Mouse (Mus musculus): ENCODE results near the gene Odf3b. TPM values are rescaled to one million over a fixed set of nuclear protein-coding genes. Genes with fewer than 3 reads are reported as not detected.

Odf3b gene
- polyA plus RNA-seq, 1 experiment from 2014 or later, result 1.1 TPM

GRCm38 (mm10) chr15:89377938-89378828 lies 899 bp downstream of the Odf3b start:
- WGBS, result 9% methylated on average over 46 of the region's 46 CpGs
- Histone ChIP-seq H3K9ac (replicated peaks; ENCODE audit: low read length) (peak overlapping the region; percentile 63), H3K4me2 (replicated peaks; ENCODE audit: low read depth, low read length) (peak overlapping the region; percentile 82), H3K27me3 (ENCODE audit: insufficient read depth, low read length) (peaks cover 48% of the 10 kb centered on the region), H3K36me3 (ENCODE audit: insufficient read depth, low read length) (no peaks in the 10 kb centered on the region), H3K9me3 (ENCODE audit: low read length) (no peaks in the 10 kb centered on the region), H3K4me1 (ENCODE audit: insufficient read depth, low read length) (peaks cover 22% of the 10 kb centered on the region), H3K27ac (ENCODE audit: low read length) (no peak overlapping the region), H3K4me3 (ENCODE audit: low read length) (peak overlapping the region; percentile 49)
- no peak for ATAC-seq (ENCODE audit: low FRiP score, low TSS enrichment)

- H3K27me3 ChIP-seq (ENCODE audit: insufficient read depth, low read length), result peaks cover 48% of the 10 kb centered on the region
- H3K9me3 ChIP-seq (ENCODE audit: low read length), result no peaks in the 10 kb centered on the region
- H3K4me2 ChIP-seq (replicated peaks; ENCODE audit: low read depth, low read length), result peak overlapping the region; percentile 26
- peaks cover under 1% of the 10 kb centered on the region; the same call in 1 of the 2 replicates for H3K36me3 ChIP-seq (ENCODE audit: insufficient read depth, low read length)
- no peak for ATAC-seq (ENCODE audit: low FRiP score, low TSS enrichment)
- no peak overlapping the region for H3K27ac ChIP-seq (ENCODE audit: low read length)
- H3K9ac ChIP-seq (replicated peaks; ENCODE audit: low read length), result no peak overlapping the region
- H3K4me1 ChIP-seq (ENCODE audit: insufficient read depth, low read length), result peaks cover 30% of the 10 kb centered on the region
- H3K4me3 ChIP-seq (ENCODE audit: low read length), result peak overlapping the region; percentile 13
- 4% methylated on average over 18 of the region's 18 CpGs for WGBS
Observed at GRCm38 (mm10) chr15:89377362-89377761, 1.7 kb downstream of the Odf3b start.

GRCm38 (mm10) chr15:89376957-89377356 lies 2.1 kb downstream of the Odf3b start, which contains the start of gene Tymp:
Tymp (minus strand) TSS chr15:89377039.
- Histone ChIP-seq H3K36me3 (ENCODE audit: insufficient read depth, low read length) (peaks cover 5% of the 10 kb centered on the region), H3K4me2 (replicated peaks; ENCODE audit: low read depth, low read length) (peak within 1 kb of the TSS; percentile 26), H3K27ac (ENCODE audit: low read length) (no peak within 1 kb of the TSS), H3K4me3 (ENCODE audit: low read length) (peak within 1 kb of the TSS; percentile 13), H3K9me3 (ENCODE audit: low read length) (no peaks in the 10 kb centered on the region), H3K9ac (replicated peaks; ENCODE audit: low read length) (no peak within 1 kb of the TSS), H3K4me1 (ENCODE audit: insufficient read depth, low read length) (peaks cover 30% of the 10 kb centered on the region), H3K27me3 (ENCODE audit: insufficient read depth, low read length) (peaks cover 48% of the 10 kb centered on the region)
- WGBS, result 16% methylated on average over 16 of the region's 16 CpGs
- ATAC-seq (ENCODE audit: low FRiP score, low TSS enrichment), result no peak

GRCm38 (mm10) chr15:89376040-89376439 lies 3.0 kb downstream of the Odf3b start:
- Histone ChIP-seq H3K4me1 (ENCODE audit: insufficient read depth, low read length) (peaks cover 30% of the 10 kb centered on the region), H3K36me3 (ENCODE audit: insufficient read depth, low read length) (peaks cover 14% of the 10 kb centered on the region), H3K27me3 (ENCODE audit: insufficient read depth, low read length) (peaks cover 46% of the 10 kb centered on the region), H3K9ac (replicated peaks; ENCODE audit: low read length) (no peak overlapping the region), H3K27ac (ENCODE audit: low read length) (no peak overlapping the region), H3K9me3 (ENCODE audit: low read length) (no peaks in the 10 kb centered on the region), H3K4me2 (replicated peaks; ENCODE audit: low read depth, low read length) (no peak overlapping the region), H3K4me3 (ENCODE audit: low read length) (no peak overlapping the region)
- no peak for ATAC-seq (ENCODE audit: low FRiP score, low TSS enrichment)
- WGBS, result 83% methylated on average over 7 of the region's 7 CpGs

- ATAC-seq (ENCODE audit: low FRiP score, low TSS enrichment), result no peak
- Histone ChIP-seq H3K4me3 (ENCODE audit: low read length) (no peak overlapping the region), H3K27me3 (ENCODE audit: insufficient read depth, low read length) (peaks cover 39% of the 10 kb centered on the region), H3K4me1 (ENCODE audit: insufficient read depth, low read length) (peaks cover 30% of the 10 kb centered on the region), H3K4me2 (replicated peaks; ENCODE audit: low read depth, low read length) (no peak overlapping the region), H3K9ac (replicated peaks; ENCODE audit: low read length) (peak overlapping the region; percentile 88; the same call in 1 of the 2 replicates), H3K27ac (ENCODE audit: low read length) (no peak overlapping the region), H3K9me3 (ENCODE audit: low read length) (no peaks in the 10 kb centered on the region), H3K36me3 (ENCODE audit: insufficient read depth, low read length) (peaks cover 25% of the 10 kb centered on the region)
- 88% methylated on average over 17 of the region's 17 CpGs for WGBS
Observed at GRCm38 (mm10) chr15:89374801-89375534, 4.1 kb downstream of the Odf3b start.

GRCm38 (mm10) chr15:89374340-89374739 lies 4.7 kb downstream of the Odf3b start:
- peaks cover 27% of the 10 kb centered on the region for H3K4me1 ChIP-seq (ENCODE audit: insufficient read depth, low read length)
- peak overlapping the region; percentile 97 for H3K27ac ChIP-seq (ENCODE audit: low read length)
- 51% methylated on average over 9 of the region's 9 CpGs for WGBS
- H3K4me2 ChIP-seq (replicated peaks; ENCODE audit: low read depth, low read length), result peak overlapping the region; percentile 90
- no peak for ATAC-seq (ENCODE audit: low FRiP score, low TSS enrichment)
- H3K4me3 ChIP-seq (ENCODE audit: low read length), result peak overlapping the region; percentile 79
- peaks cover 34% of the 10 kb centered on the region for H3K27me3 ChIP-seq (ENCODE audit: insufficient read depth, low read length)
- peak overlapping the region; percentile 88 for H3K9ac ChIP-seq (replicated peaks; ENCODE audit: low read length)
- H3K36me3 ChIP-seq (ENCODE audit: insufficient read depth, low read length), result peaks cover 31% of the 10 kb centered on the region
- H3K9me3 ChIP-seq (ENCODE audit: low read length), result no peaks in the 10 kb centered on the region

GRCm38 (mm10) chr15:89373762-89374248 lies 5.3 kb downstream of the Odf3b start, which contains the start of gene Sco2:
Sco2 (minus strand) TSS chr15:89373846.
- no peaks in the 10 kb centered on the region for H3K9me3 ChIP-seq (ENCODE audit: low read length)
- ATAC-seq (ENCODE audit: low FRiP score, low TSS enrichment), result peak; percentile 85
- H3K9ac ChIP-seq (replicated peaks; ENCODE audit: low read length), result peak within 1 kb of the TSS; percentile 88
- peaks cover 22% of the 10 kb centered on the region for H3K4me1 ChIP-seq (ENCODE audit: insufficient read depth, low read length)
- H3K4me3 ChIP-seq (ENCODE audit: low read length), result peak within 1 kb of the TSS; percentile 79
- H3K36me3 ChIP-seq (ENCODE audit: insufficient read depth, low read length), result peaks cover 33% of the 10 kb centered on the region
- H3K27me3 ChIP-seq (ENCODE audit: insufficient read depth, low read length), result peaks cover 29% of the 10 kb centered on the region
- under 1% methylated on average over 42 of the region's 42 CpGs for WGBS
- H3K4me2 ChIP-seq (replicated peaks; ENCODE audit: low read depth, low read length), result peak within 1 kb of the TSS; percentile 90
- peak within 1 kb of the TSS; percentile 97 for H3K27ac ChIP-seq (ENCODE audit: low read length)

GRCm38 (mm10) chr15:89373027-89373761 lies 5.9 kb downstream of the Odf3b start:
- H3K4me3 ChIP-seq (ENCODE audit: low read length), result peak overlapping the region; percentile 79
- peaks cover 16% of the 10 kb centered on the region for H3K4me1 ChIP-seq (ENCODE audit: insufficient read depth, low read length)
- peak overlapping the region; percentile 90 for H3K4me2 ChIP-seq (replicated peaks; ENCODE audit: low read depth, low read length)
- H3K27ac ChIP-seq (ENCODE audit: low read length), result peak overlapping the region; percentile 97
- WGBS, result 1% methylated on average over 35 of the region's 35 CpGs
- H3K9me3 ChIP-seq (ENCODE audit: low read length), result no peaks in the 10 kb centered on the region
- H3K27me3 ChIP-seq (ENCODE audit: insufficient read depth, low read length), result peaks cover 23% of the 10 kb centered on the region
- peak; percentile 88 for ATAC-seq (ENCODE audit: low FRiP score, low TSS enrichment)
- peaks cover 37% of the 10 kb centered on the region for H3K36me3 ChIP-seq (ENCODE audit: insufficient read depth, low read length)
- H3K9ac ChIP-seq (replicated peaks; ENCODE audit: low read length), result peak overlapping the region; percentile 88

GRCm38 (mm10) chr15:89372536-89372935 lies 6.5 kb downstream of the Odf3b start:
- peak overlapping the region; percentile 88; the same call in 1 of the 2 replicates for H3K9ac ChIP-seq (replicated peaks; ENCODE audit: low read length)
- H3K4me1 ChIP-seq (ENCODE audit: insufficient read depth, low read length), result peaks cover 14% of the 10 kb centered on the region
- no peak for ATAC-seq (ENCODE audit: low FRiP score, low TSS enrichment)
- peaks cover 16% of the 10 kb centered on the region for H3K27me3 ChIP-seq (ENCODE audit: insufficient read depth, low read length)
- peaks cover 44% of the 10 kb centered on the region for H3K36me3 ChIP-seq (ENCODE audit: insufficient read depth, low read length)
- H3K4me2 ChIP-seq (replicated peaks; ENCODE audit: low read depth, low read length), result peak overlapping the region; percentile 90
- no peaks in the 10 kb centered on the region for H3K9me3 ChIP-seq (ENCODE audit: low read length)
- H3K27ac ChIP-seq (ENCODE audit: low read length), result 0 out of 2 replicates have a peak overlapping the region, but pooled peaks have one; percentile 20
- WGBS, result 71% methylated on average over 7 of the region's 7 CpGs
- peak overlapping the region; percentile 79; the same call in 1 of the 2 replicates for H3K4me3 ChIP-seq (ENCODE audit: low read length)
